Mouse (Mus musculus): Measurements from ENCODE around the gene Maf.

Maf gene

DNA sequence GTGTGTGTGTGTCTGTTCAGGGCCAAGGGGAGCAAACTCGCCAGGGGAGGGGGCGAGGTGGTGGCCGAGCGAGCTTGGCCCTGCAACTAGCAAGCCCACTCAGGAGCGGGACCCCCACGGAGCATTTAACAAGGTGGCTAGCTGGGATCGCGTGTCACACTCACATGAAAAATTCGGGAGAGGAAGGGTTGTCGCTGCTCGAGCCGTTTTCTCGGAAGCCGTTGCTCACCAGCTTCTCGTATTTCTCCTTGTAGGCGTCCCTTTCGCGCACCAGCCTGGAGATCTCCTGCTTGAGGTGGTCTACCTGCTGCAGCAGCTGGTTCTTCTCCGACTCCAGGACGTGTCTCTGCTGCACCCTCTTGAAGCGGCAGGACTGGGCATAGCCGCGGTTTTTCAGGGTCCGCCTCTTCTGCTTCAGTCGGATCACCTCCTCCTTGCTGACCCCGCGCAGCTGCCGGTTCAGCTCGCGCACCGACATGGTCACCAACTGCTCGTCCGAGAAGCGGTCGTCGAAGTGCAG, 1.9 kb downstream of the Maf start:
- DNase-seq (ENCODE audit: low spot score), result peak; percentile 57

DNA sequence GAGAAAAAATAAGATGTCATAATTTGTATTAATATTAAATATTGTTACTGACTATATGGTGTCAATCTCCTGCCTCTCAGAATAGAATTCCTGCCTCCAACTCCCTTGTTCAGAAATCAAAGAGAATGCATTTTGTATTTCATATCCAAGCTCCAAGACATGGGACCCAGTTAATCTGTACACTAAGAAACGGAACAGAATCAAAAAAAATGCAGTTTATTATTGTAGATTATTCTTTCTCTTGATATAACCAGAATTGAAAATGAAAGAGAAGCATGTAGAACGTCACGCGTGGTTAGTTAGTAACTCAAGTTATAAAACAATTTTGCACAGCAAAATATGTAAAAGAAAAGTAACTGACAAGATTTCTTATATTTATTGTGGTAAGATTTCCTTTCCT, 4.5 kb downstream of the Maf start:
- no peak for DNase-seq (ENCODE audit: low spot score)

DNA sequence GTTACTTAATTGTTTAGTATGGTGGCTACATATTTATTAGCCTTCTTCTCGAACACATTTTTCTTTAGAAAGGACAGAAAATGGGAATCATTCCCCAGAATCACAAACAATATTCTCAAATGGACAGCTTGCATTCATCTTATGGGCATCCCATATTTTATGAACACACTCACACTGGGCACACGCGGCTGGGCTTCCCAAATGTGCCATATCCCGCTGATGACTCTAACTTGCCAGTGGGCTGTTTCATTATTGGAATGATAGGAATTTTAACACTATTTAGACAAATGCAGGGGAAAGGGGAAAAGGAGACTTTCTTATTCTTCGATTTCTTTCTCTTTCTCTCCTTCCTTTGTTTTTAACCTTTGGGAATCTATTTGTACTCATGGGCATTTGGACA, 6.6 kb downstream of the Maf start:
- DNase-seq (ENCODE audit: low spot score), result no peak

DNA sequence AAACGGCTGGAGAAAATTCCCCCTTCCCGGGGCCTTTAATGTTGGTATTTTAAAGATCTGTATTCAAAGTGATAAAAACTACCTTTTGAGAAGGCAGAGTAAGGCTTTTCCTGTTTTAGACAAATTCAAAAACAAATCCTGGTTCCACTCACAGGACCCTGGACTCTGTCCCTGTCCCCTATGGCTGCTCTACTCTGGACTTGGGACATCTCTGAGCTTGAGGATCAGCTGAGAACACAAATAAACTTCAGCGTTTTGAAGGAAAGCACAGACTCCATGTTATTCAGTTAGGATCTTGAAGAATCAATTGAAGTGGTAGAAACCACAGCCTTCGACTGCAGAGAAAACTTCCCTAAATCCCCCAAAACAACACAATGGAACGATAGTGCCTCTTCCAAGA, 8.4 kb downstream of the Maf start:
- DNase-seq (ENCODE audit: low spot score), result no peak

DNA sequence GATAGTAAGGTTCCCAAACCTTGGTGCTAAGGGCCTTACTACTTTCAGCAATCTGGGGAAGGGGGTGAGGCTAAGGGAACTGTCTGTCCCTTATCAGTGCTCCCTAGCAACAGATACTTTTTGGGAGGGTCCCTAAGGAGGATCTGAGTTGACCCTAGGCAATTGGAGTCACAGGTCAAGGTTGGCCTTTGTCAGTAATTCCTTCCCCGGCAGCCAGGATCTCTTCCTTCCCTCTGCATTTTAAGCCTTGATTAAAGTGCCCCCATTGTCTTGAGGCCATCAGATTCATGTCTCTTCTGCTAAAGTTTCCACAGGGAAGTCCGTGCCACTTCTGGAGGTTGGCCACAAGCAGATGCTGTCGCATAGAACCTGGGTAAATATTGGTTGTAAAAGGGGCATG, 10.2 kb downstream of the Maf start:
- no peak for DNase-seq (ENCODE audit: low spot score)

DNA sequence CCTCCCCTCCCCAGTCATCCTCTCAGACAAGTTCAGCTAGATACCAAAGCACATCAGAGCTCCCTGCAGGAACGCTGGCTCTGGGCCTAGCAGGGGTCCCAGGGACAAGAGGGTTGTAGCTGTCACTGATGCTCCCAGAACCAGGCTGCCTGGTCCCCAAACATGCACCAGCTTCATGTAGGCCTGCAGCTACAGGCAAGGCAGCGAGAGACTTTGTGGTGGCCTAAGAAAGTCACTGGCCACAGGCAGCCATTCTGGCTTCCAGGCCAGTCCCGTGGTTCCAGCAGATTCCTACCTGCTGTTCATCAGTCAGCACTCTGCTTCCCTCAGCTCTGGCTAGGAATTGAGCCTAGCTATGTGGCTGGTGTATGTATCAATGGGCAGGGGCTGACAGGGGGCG, 10.9 kb downstream of the Maf start:
- DNase-seq (ENCODE audit: low spot score), result no peak

DNA sequence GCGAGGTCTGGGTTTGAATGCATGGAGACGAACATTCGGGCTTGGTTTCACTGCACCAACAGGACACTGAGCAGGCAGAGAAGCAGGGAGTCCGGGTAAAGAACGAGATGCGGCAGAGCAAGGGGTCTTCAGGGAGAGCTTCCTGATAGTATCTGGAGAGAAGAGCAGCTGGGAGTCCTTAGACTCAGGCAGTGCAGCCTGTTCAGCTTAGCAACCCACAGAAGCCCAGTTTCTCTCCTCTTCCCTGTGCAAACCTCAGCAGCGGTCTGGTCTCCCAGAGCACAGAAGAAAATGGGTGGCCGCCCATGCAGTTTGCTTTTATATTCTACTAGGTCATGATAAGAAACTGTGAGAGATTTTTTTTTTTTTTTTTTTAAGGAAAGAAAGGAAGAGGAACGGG, 20.2 kb downstream of the Maf start:
- DNase-seq (ENCODE audit: low spot score), result no peak

DNA sequence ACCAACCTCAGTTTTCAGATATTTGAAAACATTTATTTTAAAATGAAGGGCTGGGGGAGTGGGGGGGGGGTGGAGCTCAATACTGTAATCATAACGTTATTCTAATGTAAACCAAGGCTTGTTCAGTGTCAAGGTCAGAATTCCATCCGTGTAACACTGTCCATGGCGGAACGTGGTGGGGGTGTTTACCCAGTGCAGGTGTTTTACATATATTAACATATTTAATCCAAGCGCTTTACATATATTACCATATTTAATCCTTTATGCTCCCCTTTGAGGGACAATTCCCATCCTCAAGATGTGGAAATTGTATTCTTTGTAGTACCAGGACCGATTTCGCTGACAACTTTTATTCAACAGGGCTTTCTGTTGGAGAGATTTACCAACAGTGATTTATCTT, 24.3 kb downstream of the Maf start:
- no peak for DNase-seq (ENCODE audit: low spot score)

DNA sequence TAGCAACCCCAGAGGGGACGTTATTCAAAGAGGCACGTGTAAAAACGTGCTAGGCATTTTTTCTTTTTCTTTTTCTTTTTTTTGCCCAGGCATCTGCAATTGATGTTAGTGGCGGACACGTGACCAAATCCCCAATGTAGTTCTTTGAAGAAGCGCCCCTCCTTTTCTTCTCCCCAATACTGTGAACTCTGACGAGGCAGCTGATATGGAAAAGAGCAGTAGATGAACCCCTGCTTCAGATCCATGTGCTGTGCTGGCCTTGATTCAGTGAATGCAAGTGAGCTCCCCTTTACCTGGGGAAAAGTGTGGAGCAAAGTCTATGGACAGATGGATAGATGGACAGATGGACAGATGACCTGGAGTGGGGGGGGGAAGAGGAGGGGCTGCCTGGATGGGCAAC, 28.1 kb downstream of the Maf start:
- DNase-seq (ENCODE audit: low spot score), result no peak

DNA sequence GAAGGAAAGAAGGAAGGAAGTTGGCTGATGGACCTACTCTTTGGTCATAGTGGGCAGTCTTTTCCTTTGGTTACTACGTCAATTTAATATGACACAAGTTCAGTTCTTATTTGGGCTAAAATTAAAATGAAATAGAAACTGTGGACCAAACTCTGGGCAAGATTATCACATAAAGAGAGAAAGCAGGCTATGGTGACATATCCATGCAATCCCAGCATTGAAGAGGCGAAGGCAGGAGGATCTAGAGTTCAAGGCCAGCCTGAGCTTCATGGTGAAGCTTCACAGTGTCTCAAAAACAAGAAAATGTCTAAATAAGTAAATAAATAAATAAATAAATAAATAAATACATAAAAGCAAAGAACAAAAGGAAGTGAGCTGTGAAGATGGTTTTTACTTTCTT, 42.7 kb downstream of the Maf start:
- DNase-seq (ENCODE audit: low spot score), result no peak

DNA sequence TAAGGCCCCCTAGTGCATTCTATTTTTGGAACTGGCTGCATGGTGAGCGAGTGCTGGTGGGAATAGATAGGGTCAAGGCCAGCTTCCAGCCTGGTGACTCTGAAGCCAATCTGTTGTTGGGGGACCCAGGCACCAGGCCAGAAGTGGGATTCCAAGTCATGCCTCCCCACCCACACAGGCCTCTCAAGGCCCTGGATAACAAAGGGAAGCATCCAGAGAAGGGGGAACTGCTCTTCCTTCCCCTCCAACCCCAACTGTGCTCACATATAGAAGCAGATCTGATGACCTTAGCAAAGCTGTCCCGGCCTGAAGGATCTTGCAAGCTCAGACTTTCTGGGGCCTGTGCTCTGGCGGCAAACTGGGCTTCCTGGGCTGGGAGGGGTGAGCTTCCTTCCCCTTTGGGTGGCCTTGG, 57.5 kb downstream of the Maf start:
- no peak for DNase-seq (ENCODE audit: low spot score)

DNA sequence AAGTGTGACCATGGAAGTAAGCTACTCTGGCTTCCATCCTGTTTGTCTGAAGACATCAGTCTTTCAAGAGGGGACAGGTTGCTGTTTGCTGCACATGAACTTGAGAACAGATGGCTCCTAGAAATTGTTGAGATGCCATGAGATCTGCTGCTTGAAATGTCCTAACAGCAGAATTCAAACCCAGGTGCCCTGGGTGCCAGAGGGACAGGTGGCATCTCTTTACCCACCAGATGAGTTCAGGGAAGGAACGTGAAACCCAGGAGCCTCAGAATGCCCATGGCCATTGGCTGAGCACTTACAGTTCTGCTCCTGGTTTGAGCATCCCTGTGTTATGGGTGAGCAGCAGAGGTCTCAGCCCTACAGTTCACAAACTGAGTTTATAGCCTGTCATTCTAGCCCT, 62.5 kb downstream of the Maf start:
- no peak for DNase-seq (ENCODE audit: low spot score)

DNA sequence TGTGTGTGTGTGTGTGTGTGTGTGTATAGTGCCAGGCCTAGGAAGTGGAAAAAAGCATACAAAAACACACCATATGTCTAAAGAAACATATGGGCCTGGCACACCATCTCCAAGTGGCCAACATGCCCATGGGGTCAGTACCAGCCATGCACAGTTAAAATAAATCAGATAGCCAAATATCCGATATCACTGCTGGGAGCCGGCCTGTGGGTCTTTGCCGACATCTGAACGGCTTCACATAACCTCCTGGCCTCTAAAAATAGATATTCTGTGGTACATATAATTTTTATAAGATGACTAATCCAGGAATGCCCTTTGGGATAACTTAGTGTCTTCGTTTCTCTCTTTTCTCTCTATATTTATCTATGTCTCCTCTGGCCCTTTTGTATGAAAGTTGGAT, 65.7 kb downstream of the Maf start:
- DNase-seq (ENCODE audit: low spot score), result no peak

DNA sequence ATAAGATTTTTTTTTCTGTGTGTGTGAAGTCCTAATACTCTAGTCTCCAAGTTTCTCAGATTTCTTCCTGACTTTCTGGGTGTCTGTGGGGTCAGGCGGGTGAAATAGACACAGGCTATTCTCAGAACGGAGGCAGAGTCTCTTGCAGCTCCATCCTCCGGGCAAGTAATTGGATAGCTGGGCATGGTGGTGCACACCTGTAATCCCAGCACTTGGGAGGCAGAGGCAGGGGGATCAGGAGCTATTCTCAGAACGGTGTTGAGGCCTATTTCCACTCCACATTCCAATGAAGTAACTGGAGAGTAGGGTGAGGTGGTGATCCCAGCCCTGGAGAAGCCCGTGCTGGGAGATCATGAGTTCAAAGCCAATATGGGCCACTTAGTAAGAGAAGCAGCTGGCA, 67.6 kb downstream of the Maf start:
- DNase-seq (ENCODE audit: low spot score), result no peak

DNA sequence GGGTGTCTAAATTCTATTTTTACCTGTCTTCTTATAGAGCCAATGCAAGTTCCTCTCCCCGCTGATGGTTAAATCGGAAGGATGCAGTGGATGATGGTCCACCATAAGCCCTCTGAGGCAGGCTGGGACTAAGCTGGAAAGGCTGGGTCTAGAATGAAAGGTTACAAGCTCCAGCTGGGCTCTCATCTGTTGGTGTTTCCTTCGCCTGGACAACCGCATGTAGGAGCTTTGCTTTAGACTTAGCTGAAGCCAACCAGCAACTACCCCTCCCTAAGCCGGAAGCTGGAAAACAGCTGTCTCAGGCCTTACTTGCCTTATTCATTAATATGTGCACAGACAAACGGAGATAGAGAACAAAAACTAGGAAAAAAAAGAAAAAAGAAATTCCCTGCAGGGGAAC, 70.8 kb downstream of the Maf start:
- no peak for DNase-seq (ENCODE audit: low spot score)
